Mouse (Mus musculus) MEL (cell line): Measurements from ENCODE around the gene Erc2. TPM values are rescaled to one million over a fixed set of nuclear protein-coding genes. Genes with fewer than 3 reads are reported as not detected.

Experiments used
- DNase-seq: peaks from one replicate; pipeline ENCODE4 v3.0.0; 2011; ENCODE audit warnings: low read depth, low spot score
- H3K27ac ChIP-seq: 2 replicates; pipeline ENCODE4 v1.5.1; 2012; ENCODE audit warnings: low read depth, mild to moderate bottlenecking, control low read depth, low read length, moderate library complexity; ENCODE audit not compliant: control insufficient read depth
- H3K27me3 ChIP-seq, 2 experiments: fragments of 150-350 bp in 1 of 2; sonication (generic) in 1 of 2; 2 replicates each; pipeline ENCODE4 v1.6.1; 2012; ENCODE audit warnings: low read length in 2 of 2, mild to moderate bottlenecking in 2 of 2, improper control_type of control experiment in 1 of 2, moderate library complexity in 1 of 2; ENCODE audit not compliant: insufficient read depth in 2 of 2, control insufficient read depth in 1 of 2
- H3K36me3 ChIP-seq, 2 experiments: 2 replicates each; pipeline ENCODE4 v1.6.1; 2012 to 2014; ENCODE audit warnings: low read length in 2 of 2, improper control_type of control experiment in 1 of 2, inconsistent platforms in 1 of 2, mild to moderate bottlenecking in 1 of 2; ENCODE audit not compliant: insufficient read depth in 2 of 2, control insufficient read depth in 1 of 2
- H3K4me1 ChIP-seq, 2 experiments: fragments of 150-350 bp in 1 of 2; sonication (generic) in 1 of 2; 2 replicates each; pipeline ENCODE4 v1.6.1; 2012; ENCODE audit warnings: low read length in 2 of 2, improper control_type of control experiment in 1 of 2, mild to moderate bottlenecking in 1 of 2; ENCODE audit not compliant: insufficient read depth in 2 of 2, control insufficient read depth in 1 of 2
- H3K4me3 ChIP-seq, 2 experiments: fragments of 150-350 bp in 1 of 2; sonication (generic) in 1 of 2; 2 replicates each; pipeline ENCODE4 v1.5.1; 2012; ENCODE audit warnings: low read depth in 2 of 2, low read length in 2 of 2, mild to moderate bottlenecking in 2 of 2, moderate library complexity in 2 of 2, control low read depth in 1 of 2, improper control_type of control experiment in 1 of 2; ENCODE audit not compliant: control insufficient read depth in 1 of 2, insufficient read depth in 1 of 2
- H3K79me2 ChIP-seq: 2 replicates; pipeline ENCODE4 v1.6.1; 2012; ENCODE audit warnings: mild to moderate bottlenecking, low read length, moderate library complexity; ENCODE audit not compliant: control insufficient read depth, poor library complexity, insufficient read depth
- H3K9ac ChIP-seq: 2 replicates; pipeline ENCODE4 v1.6.1; 2012; ENCODE audit warnings: low read depth, mild to moderate bottlenecking, control low read depth, low read length, moderate library complexity; ENCODE audit not compliant: control insufficient read depth, poor library complexity, severe bottlenecking
- H3K9me3 ChIP-seq: fragments of 150-350 bp; sonication (generic); replicated peaks from 2 replicates; pipeline ENCODE4 v1.6.1; 2012; ENCODE audit warnings: mild to moderate bottlenecking, low read length, improper control_type of control experiment, moderate library complexity; ENCODE audit not compliant: insufficient read depth
- CHD2 ChIP-seq: IDR thresholded peaks from 2 replicates; pipeline ENCODE4 v1.6.1; 2011; ENCODE audit warnings: low read length, improper control_type of control experiment
- EP300 ChIP-seq, 2 experiments: IDR thresholded peaks; 2 replicates each; pipeline ENCODE4 v1.6.1; 2011; ENCODE audit warnings: improper control_type of control experiment in 2 of 2, low read length in 2 of 2, low read depth in 1 of 2, mild to moderate bottlenecking in 1 of 2
- HCFC1 ChIP-seq: IDR thresholded peaks from 2 replicates; pipeline ENCODE4 v1.6.1; 2012; ENCODE audit warnings: low read depth, mild to moderate bottlenecking, inconsistent platforms, low read length, improper control_type of control experiment, moderate library complexity
- JUND ChIP-seq: IDR thresholded peaks from 2 replicates; pipeline ENCODE4 v1.6.1; 2011; ENCODE audit warnings: low read depth, mild to moderate bottlenecking, improper control_type of control experiment, low read length
- KAT2A ChIP-seq: conservative IDR thresholded peaks from 2 replicates; pipeline ENCODE4 v1.6.1; 2012; ENCODE audit warnings: low read depth, low read length, improper control_type of control experiment, inconsistent platforms
- MAX ChIP-seq: IDR thresholded peaks from 2 replicates; pipeline ENCODE4 v1.6.1; 2011; ENCODE audit warnings: low read length, improper control_type of control experiment
- MYB ChIP-seq: IDR thresholded peaks from 2 replicates; pipeline ENCODE4 v1.6.1; 2011; ENCODE audit warnings: mild to moderate bottlenecking, low read depth, low read length, improper control_type of control experiment
- MYC ChIP-seq: IDR thresholded peaks from 2 replicates; pipeline ENCODE4 v1.6.1; 2011; ENCODE audit warnings: low read depth, mild to moderate bottlenecking, low read length, improper control_type of control experiment, moderate library complexity
- NELFE ChIP-seq: IDR thresholded peaks from 2 replicates; pipeline ENCODE4 v1.6.1; 2011; ENCODE audit warnings: low read depth, low read length, improper control_type of control experiment
- NRF1 ChIP-seq: IDR thresholded peaks from 2 replicates; pipeline ENCODE4 v1.6.1; 2014; ENCODE audit warnings: low read depth, mild to moderate bottlenecking, inconsistent platforms, low read length, improper control_type of control experiment, moderate library complexity; ENCODE audit not compliant: poor library complexity, insufficient read depth, severe bottlenecking
- POLR2AphosphoS5 ChIP-seq: IDR thresholded peaks from 2 replicates; pipeline ENCODE4 v1.6.1; 2012; ENCODE audit warnings: low read depth, borderline replicate concordance, mild to moderate bottlenecking, inconsistent platforms, low read length, moderate library complexity, mixed read lengths
- RAD21 ChIP-seq: IDR thresholded peaks from 2 replicates; pipeline ENCODE4 v1.6.1; 2011; ENCODE audit warnings: mild to moderate bottlenecking, low read depth, low read length, improper control_type of control experiment
- SMC3 ChIP-seq: IDR thresholded peaks from 2 replicates; pipeline ENCODE4 v1.6.1; 2011; ENCODE audit warnings: low read depth, low read length, improper control_type of control experiment
- TAL1 ChIP-seq: IDR thresholded peaks from 2 replicates; pipeline ENCODE4 v1.6.1; 2012; ENCODE audit warnings: mild to moderate bottlenecking, inconsistent platforms, low read length, moderate library complexity, mixed read lengths
- TBP ChIP-seq: IDR thresholded peaks from 2 replicates; pipeline ENCODE4 v1.8.0; 2011; ENCODE audit warnings: low read depth, low read length, improper control_type of control experiment
- TCF12 ChIP-seq: IDR thresholded peaks from 2 replicates; pipeline ENCODE4 v1.6.1; 2014; ENCODE audit warnings: low read depth, mild to moderate bottlenecking, inconsistent platforms, low read length, improper control_type of control experiment, moderate library complexity
- UBTF ChIP-seq: IDR thresholded peaks from 2 replicates; pipeline ENCODE4 v1.6.1; 2012; ENCODE audit warnings: low read depth, mild to moderate bottlenecking, inconsistent platforms, low read length, improper control_type of control experiment, moderate library complexity, borderline replicate concordance; ENCODE audit not compliant: insufficient read depth
- USF1 ChIP-seq: IDR thresholded peaks from 2 replicates; pipeline ENCODE4 v1.6.1; 2014; ENCODE audit warnings: low read depth, mild to moderate bottlenecking, inconsistent platforms, low read length, improper control_type of control experiment, moderate library complexity
- USF2 ChIP-seq, 2 experiments: IDR thresholded peaks; 2 replicates each; pipeline ENCODE4 v1.6.1; 2011 to 2012; ENCODE audit warnings: improper control_type of control experiment in 2 of 2, low read length in 2 of 2, borderline replicate concordance in 1 of 2, inconsistent platforms in 1 of 2, low read depth in 1 of 2, mild to moderate bottlenecking in 1 of 2; ENCODE audit not compliant: insufficient read depth in 1 of 2
- ZKSCAN1 ChIP-seq: IDR thresholded peaks from 2 replicates; pipeline ENCODE4 v1.6.1; 2012; ENCODE audit warnings: low read depth, mild to moderate bottlenecking, inconsistent platforms, low read length, improper control_type of control experiment, moderate library complexity
- ZMIZ1 ChIP-seq: IDR thresholded peaks from 2 replicates; pipeline ENCODE4 v1.6.1; 2012; ENCODE audit warnings: low read depth, mild to moderate bottlenecking, inconsistent platforms, low read length, improper control_type of control experiment, moderate library complexity
- ZNF384 ChIP-seq: IDR thresholded peaks from 2 replicates; pipeline ENCODE4 v1.6.1; 2012; ENCODE audit warnings: low read depth, mild to moderate bottlenecking, inconsistent platforms, low read length, improper control_type of control experiment
- polyA plus RNA-seq, 2 experiments: library from polyadenylated mRNA; stranded (reverse) in 1 of 2; unstranded in 1 of 2; fragments of >175 nt in 1 of 2; fragments of >200 nt in 1 of 2; gene quantifications; 2 replicates each; pipeline versions ENCODE4 v1.2.1 to v1.2.4; 2012; ENCODE audit warnings: low replicate concordance in 2 of 2, low read depth in 1 of 2; ENCODE audit not compliant: insufficient read length in 2 of 2, insufficient read depth in 1 of 2, missing spikeins in 1 of 2
- total RNA-seq: library from RNA; depleted of rRNA; stranded (reverse); fragments of 300-350 nt; gene quantifications from 2 replicates; pipeline ENCODE4 v1.2.3, GENCODE M21; 2012

Gene Erc2
- total and polyA plus RNA-seq, 3 experiments, result not detected

GRCm38 (mm10) chr14:27778503-27778902 lies 156.3 kb downstream of the Erc2 start:
- Histone ChIP-seq H3K79me2 (no peaks in the 10 kb centered on the region), H3K4me3 (no peak overlapping the region), H3K27ac (no peak overlapping the region), H3K36me3 (no peaks in the 10 kb centered on the region), H3K9me3 (no peaks in the 10 kb centered on the region), H3K4me1 (no peaks in the 10 kb centered on the region), H3K9ac (no peak overlapping the region), H3K27me3 (no peaks in the 10 kb centered on the region)
- TF ChIP-seq HCFC1, result no peak
- no peak for TF ChIP-seq MYC
- TF ChIP-seq NELFE, result no peak
- no peak for TF ChIP-seq MAX
- no peak for TF ChIP-seq ZKSCAN1
- TF ChIP-seq TCF12, result no peak
- TF ChIP-seq RAD21, result no peak
- no peak for TF ChIP-seq MYB
- no peak for TF ChIP-seq NRF1
- TF ChIP-seq CHD2, result no peak
- TF ChIP-seq TAL1, result no peak
- no peak for TF ChIP-seq SMC3
- no peak for TF ChIP-seq USF2 (IDR thresholded peaks at IDR 0.05; ENCODE audit: borderline replicate concordance in 1 of 2, insufficient read depth in 1 of 2, low read depth in 1 of 2, low read length in 2 of 2)
- no peak for DNase-seq

GRCm38 (mm10) chr14:27778982-27779701 lies 156.9 kb downstream of the Erc2 start:
- Histone ChIP-seq H3K4me3 (no peak overlapping the region), H3K27me3 (no peaks in the 10 kb centered on the region), H3K9ac (no peak overlapping the region), H3K9me3 (no peaks in the 10 kb centered on the region), H3K27ac (no peak overlapping the region), H3K4me1 (no peaks in the 10 kb centered on the region), H3K36me3 (no peaks in the 10 kb centered on the region), H3K79me2 (no peaks in the 10 kb centered on the region)
- DNase-seq, result no peak
- TF ChIP-seq ZMIZ1 (no peak), KAT2A (no peak), TCF12 (no peak), USF2 (IDR thresholded peaks at IDR 0.05; ENCODE audit: borderline replicate concordance in 1 of 2, insufficient read depth in 1 of 2, low read depth in 1 of 2, low read length in 2 of 2) (no peak), USF1 (no peak), EP300 (IDR thresholded peaks at IDR 0.05; ENCODE audit: low read depth in 1 of 2, low read length in 2 of 2) (no peak), POLR2AphosphoS5 (no peak), MYB (no peak), UBTF (no peak), ZKSCAN1 (no peak), TBP (no peak), ZNF384 (no peak), NRF1 (no peak), MYC (no peak), JUND (no peak), HCFC1 (no peak)
- TF ChIP-seq, all 39 proteins: peak for 0
